12 mouse cellular contexts compared by ENCODE assay signal in the genomic region with DNA sequence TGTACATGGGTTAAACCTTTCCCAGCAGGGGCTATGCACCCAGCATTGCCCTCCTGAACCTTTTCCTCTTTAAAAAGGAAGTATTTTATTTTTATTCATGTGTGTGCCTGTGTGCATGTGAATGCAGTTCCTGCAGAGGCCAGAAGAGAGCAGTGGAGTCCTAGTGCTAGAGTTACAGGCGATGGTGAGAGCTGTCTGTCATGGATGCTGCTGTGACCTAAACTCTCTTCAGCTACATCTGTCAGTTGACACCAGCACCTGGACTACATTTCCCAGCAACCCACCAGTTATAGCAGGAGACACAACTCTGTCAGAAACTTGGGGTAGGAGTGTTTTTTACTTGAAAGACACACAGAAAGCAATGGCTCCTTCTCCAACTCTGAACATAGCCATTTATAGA. TPM values are rescaled to one million over a fixed set of nuclear protein-coding genes. Genes with fewer than 3 reads are reported as not detected.
DNase-seq lines count a peak whose midpoint lies in the region; ATAC-seq and TF ChIP-seq lines count a peak whose summit lies in the region.
"Had no signal": no experiment of that assay in that cellular context is flagged by ENCODE, and none has a peak within 500 bp of the region (broad histone marks: within the 10 kb centered on the region; RNA-seq: fewer than 3 reads in every experiment).

No protein-coding gene starts in this region.

- no peak overlapping the region for H3K9ac ChIP-seq in heart, adult 2 months (ENCODE audit: low read depth, low read length)
- H3K9ac ChIP-seq in heart, embryonic 12.5 days, result no peak overlapping the region
- H3K9ac ChIP-seq in midbrain, embryonic 14.5 days (replicated peaks; ENCODE audit: low read length), result no peak overlapping the region
- H3K9ac ChIP-seq in embryonic facial prominence, embryonic 11.5 days (replicated peaks; ENCODE audit: low read length), result no peak overlapping the region
- H3K9ac ChIP-seq: heart, embryonic 15.5 days had no signal

- TF ChIP-seq POLR2A in heart, adult 2 months (IDR thresholded peaks at IDR 0.05; ENCODE audit: insufficient read depth, low read depth, low read length), result no peak

- TF ChIP-seq CTCF in heart, adult 2 months (IDR thresholded peaks at IDR 0.05), result peak; percentile 60

- TF ChIP-seq EP300 in heart, adult 2 months (IDR thresholded peaks at IDR 0.05; ENCODE audit: insufficient read depth, low read depth, low read length), result no peak

- WGBS in heart, adult 2 months, result 72% methylated on average over 1 of the region's 1 CpGs
- WGBS in heart, embryonic 12.5 days, result 46% methylated on average over 1 of the region's 1 CpGs
- WGBS in midbrain, embryonic 14.5 days, result 33% methylated on average over 1 of the region's 1 CpGs
- 57% methylated on average over 1 of the region's 1 CpGs for WGBS in midbrain, embryonic 10.5 days
- 48% methylated on average over 1 of the region's 1 CpGs for WGBS in embryonic facial prominence, embryonic 11.5 days

- no peaks in the 10 kb centered on the region for H3K4me1 ChIP-seq in heart, adult 2 months (ENCODE audit: control insufficient read depth, insufficient read depth, low read length)
- no peaks in the 10 kb centered on the region for H3K4me1 ChIP-seq in heart, embryonic 12.5 days (replicated peaks)
- H3K4me1 ChIP-seq in midbrain, embryonic 14.5 days (ENCODE audit: control insufficient read depth, insufficient read depth, low read length), result no peaks in the 10 kb centered on the region
- no peaks in the 10 kb centered on the region for H3K4me1 ChIP-seq in midbrain, embryonic 10.5 days
- H3K4me1 ChIP-seq in embryonic facial prominence, embryonic 11.5 days (ENCODE audit: control insufficient read depth, insufficient read depth, low read length), result no peaks in the 10 kb centered on the region
- H3K4me1 ChIP-seq: heart, embryonic 15.5 days had no signal

- no peaks in the 10 kb centered on the region for H3K79me2 ChIP-seq in heart, adult 2 months (replicated peaks; ENCODE audit: control insufficient read depth, insufficient read depth, low read length)

- H3K27me3 ChIP-seq in heart, adult 2 months (ENCODE audit: control insufficient read depth, insufficient read depth, low read length), result no peaks in the 10 kb centered on the region
- no peaks in the 10 kb centered on the region for H3K27me3 ChIP-seq in heart, embryonic 12.5 days (replicated peaks)
- H3K27me3 ChIP-seq in midbrain, embryonic 14.5 days (ENCODE audit: control insufficient read depth, insufficient read depth, low read length), result no peaks in the 10 kb centered on the region
- H3K27me3 ChIP-seq in midbrain, embryonic 10.5 days (ENCODE audit: low read depth, poor library complexity, severe bottlenecking), result no peaks in the 10 kb centered on the region
- no peaks in the 10 kb centered on the region for H3K27me3 ChIP-seq in embryonic facial prominence, embryonic 11.5 days (ENCODE audit: control insufficient read depth, insufficient read depth, low read length)
- H3K27me3 ChIP-seq: heart, embryonic 15.5 days had no signal

- H3K27ac ChIP-seq in heart, adult 2 months, result no peak overlapping the region
- no peak overlapping the region for H3K27ac ChIP-seq in heart, embryonic 12.5 days (ENCODE audit: poor library complexity, severe bottlenecking)
- H3K27ac ChIP-seq in midbrain, embryonic 14.5 days (replicated peaks; ENCODE audit: low read depth, low read length), result no peak overlapping the region
- H3K27ac ChIP-seq in midbrain, embryonic 10.5 days (replicated peaks), result no peak overlapping the region
- no peak overlapping the region for H3K27ac ChIP-seq in embryonic facial prominence, embryonic 11.5 days (replicated peaks; ENCODE audit: low read depth, low read length)
- H3K27ac ChIP-seq: heart, embryonic 15.5 days had no signal

- no peaks in the 10 kb centered on the region for H3K36me3 ChIP-seq in heart, adult 2 months (ENCODE audit: control insufficient read depth, insufficient read depth, low read length)
- peaks cover 92% of the 10 kb centered on the region for H3K36me3 ChIP-seq in heart, embryonic 12.5 days
- H3K36me3 ChIP-seq in midbrain, embryonic 14.5 days (ENCODE audit: control insufficient read depth, insufficient read depth, low read length), result peaks cover 70% of the 10 kb centered on the region
- peaks cover 93% of the 10 kb centered on the region for H3K36me3 ChIP-seq in midbrain, embryonic 10.5 days
- no peaks in the 10 kb centered on the region; the same call in 1 of the 2 replicates for H3K36me3 ChIP-seq in embryonic facial prominence, embryonic 11.5 days (replicated peaks; ENCODE audit: control insufficient read depth, insufficient read depth, low read depth, low read length)

- no peak overlapping the region for H3K4me2 ChIP-seq in heart, embryonic 12.5 days
- no peak overlapping the region for H3K4me2 ChIP-seq in midbrain, embryonic 14.5 days (ENCODE audit: low read length)
- H3K4me2 ChIP-seq in embryonic facial prominence, embryonic 11.5 days (ENCODE audit: low read depth, low read length), result no peak overlapping the region
- H3K4me2 ChIP-seq: heart, embryonic 15.5 days; midbrain, embryonic 11.5 days had no signal

- ATAC-seq in heart, embryonic 12.5 days (ENCODE audit: insufficient number of reproducible peaks, low FRiP score), result no peak
- no peak for ATAC-seq in midbrain, embryonic 14.5 days (ENCODE audit: low FRiP score, low TSS enrichment)
- no peak for ATAC-seq in embryonic facial prominence, embryonic 11.5 days (replicated peaks; ENCODE audit: insufficient number of reproducible peaks, low FRiP score, low TSS enrichment, low read depth)

- no peaks in the 10 kb centered on the region for H3K9me3 ChIP-seq in heart, embryonic 12.5 days (replicated peaks)
- no peaks in the 10 kb centered on the region for H3K9me3 ChIP-seq in midbrain, embryonic 14.5 days (ENCODE audit: control insufficient read depth, low read length)
- H3K9me3 ChIP-seq in midbrain, embryonic 10.5 days (replicated peaks), result no peaks in the 10 kb centered on the region
- no peaks in the 10 kb centered on the region for H3K9me3 ChIP-seq in embryonic facial prominence, embryonic 11.5 days (replicated peaks; ENCODE audit: control insufficient read depth, low read length)
- H3K9me3 ChIP-seq: heart, embryonic 15.5 days had no signal

- no peak for DNase-seq in heart, adult 2 months
- DNase-seq in midbrain, embryonic 14.5 days, result peak; percentile 13
- DNase-seq in midbrain, embryonic 10.5 days (ENCODE audit: low spot score), result no peak
- DNase-seq in embryonic facial prominence, embryonic 11.5 days (ENCODE audit: low spot score), result peak; percentile 32
- DNase-seq in thymus, postnatal 36 days, result peak; percentile 60 to 61
- DNase-seq in adrenal gland, adult 18-20 months (ENCODE audit: low spot score in 2 of 2), result no peak
- DNase-seq in adrenal gland, postnatal 10 days, result no peak

- H3K4me3 ChIP-seq in heart, adult 2 months, result no peak overlapping the region
- H3K4me3 ChIP-seq in heart, embryonic 12.5 days, result no peak overlapping the region
- no peak overlapping the region for H3K4me3 ChIP-seq in midbrain, embryonic 14.5 days (replicated peaks; ENCODE audit: low read depth, low read length)
- H3K4me3 ChIP-seq in midbrain, embryonic 10.5 days, result no peak overlapping the region
- no peak overlapping the region for H3K4me3 ChIP-seq in embryonic facial prominence, embryonic 11.5 days (ENCODE audit: low read depth, low read length)
- H3K4me3 ChIP-seq: heart, embryonic 15.5 days had no signal

- intact Hi-C loops in heart, adult 2 months (cut with DNase I), result no loop called here

RNA-seq across cellular contexts. Expression of gene Nadsyn1, which starts 13.7 kb away (rescaled TPM):
- total RNA-seq in heart, adult 2 months (2021), result 1 to 10 TPM; 3.8 to 4.3 TPM
- polyA plus RNA-seq in heart, adult 2 months (2012; rRNA removed), result 6.1 and 9.4 TPM in 2 replicates
- polyA plus RNA-seq in heart, embryonic 12.5 days (2016; fragmentation: Nextera tagmentation; extraction: Ambion mirVana), result 7.4 and 8.1 TPM in 2 replicates
- 6.5 and 7.1 TPM in 2 replicates for polyA plus RNA-seq in midbrain, embryonic 14.5 days (2014; fragmentation: Nextera tagmentation; extraction: Ambion mirVana)
- polyA plus RNA-seq in midbrain, embryonic 10.5 days (2016; fragmentation: Nextera tagmentation; extraction: Ambion mirVana), result 10.3 and 10.4 TPM in 2 replicates
- polyA plus RNA-seq in embryonic facial prominence, embryonic 11.5 days (2014; fragmentation: Nextera tagmentation; extraction: Ambion mirVana), result 7.3 and 7.5 TPM in 2 replicates
- total RNA-seq in adrenal gland, adult 18-20 months (2021), result 10 to 100 TPM; 10.4 to 14.4 TPM
- total RNA-seq in adrenal gland, postnatal 10 days (2021), result 10 to 100 TPM; 14.9 TPM

RNA-seq across cellular contexts. Expression of gene Dhcr7, which starts 14.0 kb away (rescaled TPM):
- 1 to 10 TPM; 5.1 to 5.7 TPM for total RNA-seq in heart, adult 2 months (2021)
- 22.2 and 26.9 TPM in 2 replicates for polyA plus RNA-seq in heart, adult 2 months (2012; rRNA removed)
- polyA plus RNA-seq in heart, embryonic 12.5 days (2016; fragmentation: Nextera tagmentation; extraction: Ambion mirVana), result 24.6 and 29.1 TPM in 2 replicates
- 64.6 and 73.3 TPM in 2 replicates for polyA plus RNA-seq in midbrain, embryonic 14.5 days (2014; fragmentation: Nextera tagmentation; extraction: Ambion mirVana)
- 105 and 107 TPM in 2 replicates for polyA plus RNA-seq in midbrain, embryonic 10.5 days (2016; fragmentation: Nextera tagmentation; extraction: Ambion mirVana)
- 56.4 and 66.4 TPM in 2 replicates for polyA plus RNA-seq in embryonic facial prominence, embryonic 11.5 days (2014; fragmentation: Nextera tagmentation; extraction: Ambion mirVana)
- 1,000 to 10,000 TPM in 1 of 2 experiments, 100 to 1,000 TPM in 1; 730 to 1,067 TPM for total RNA-seq in adrenal gland, adult 18-20 months (2021)
- total RNA-seq in adrenal gland, postnatal 10 days (2021), result 100 to 1,000 TPM; 126 to 310 TPM

RNA-seq across cellular contexts. Expression of gene Mrgpre, which starts 24.6 kb away (rescaled TPM):
- total RNA-seq in heart, adult 2 months (2021), result 1 to 10 TPM; 1.2 to 1.3 TPM
- 1.9 TPM in 2 replicates for polyA plus RNA-seq in heart, adult 2 months (2012; rRNA removed)
- polyA plus RNA-seq in heart, embryonic 12.5 days (2016; fragmentation: Nextera tagmentation; extraction: Ambion mirVana), result 3.0 and 3.2 TPM in 2 replicates
- 6.9 and 7.2 TPM in 2 replicates for polyA plus RNA-seq in midbrain, embryonic 14.5 days (2014; fragmentation: Nextera tagmentation; extraction: Ambion mirVana)
- polyA plus RNA-seq in midbrain, embryonic 10.5 days (2016; fragmentation: Nextera tagmentation; extraction: Ambion mirVana), result 1.8 and 3.3 TPM in 2 replicates
- 1.4 and 1.7 TPM in 2 replicates for polyA plus RNA-seq in embryonic facial prominence, embryonic 11.5 days (2014; fragmentation: Nextera tagmentation; extraction: Ambion mirVana)
- 1 to 10 TPM; 2.3 to 2.9 TPM for total RNA-seq in adrenal gland, adult 18-20 months (2021)
- total RNA-seq in adrenal gland, postnatal 10 days (2021), result 1 to 10 TPM; 2.6 to 3.0 TPM

RNA-seq across cellular contexts. Expression of gene Mrgprg, which starts 42.1 kb away (rescaled TPM):
- not detected for total RNA-seq in heart, adult 2 months (2021)
- polyA plus RNA-seq in heart, adult 2 months (2012; rRNA removed), result 0.15 and 0.18 TPM in 2 replicates
- not detected in 2 replicates for polyA plus RNA-seq in heart, embryonic 12.5 days (2016; fragmentation: Nextera tagmentation; extraction: Ambion mirVana)
- not detected in 2 replicates for polyA plus RNA-seq in midbrain, embryonic 14.5 days (2014; fragmentation: Nextera tagmentation; extraction: Ambion mirVana)
- polyA plus RNA-seq in midbrain, embryonic 10.5 days (2016; fragmentation: Nextera tagmentation; extraction: Ambion mirVana), result not detected in 2 replicates
- not detected in 2 replicates for polyA plus RNA-seq in embryonic facial prominence, embryonic 11.5 days (2014; fragmentation: Nextera tagmentation; extraction: Ambion mirVana)
- total RNA-seq in adrenal gland, adult 18-20 months (2021), result 1 to 10 TPM; 1.7 to 2.2 TPM
- total RNA-seq in adrenal gland, postnatal 10 days (2021), result under 1 TPM; 0.18 to 0.58 TPM
- total RNA-seq: left cerebral cortex, postnatal 14 days had no signal
- polyA plus RNA-seq: embryonic facial prominence, embryonic 14.5 days; heart, embryonic 15.5 days; midbrain, embryonic 11.5 days had no signal

RNA-seq across cellular contexts. Expression of gene Osbpl5, which starts 52.1 kb away (rescaled TPM):
- total RNA-seq in heart, adult 2 months (2021), result 10 to 100 TPM; 14.8 to 18.0 TPM
- 21.3 and 28.9 TPM in 2 replicates for polyA plus RNA-seq in heart, adult 2 months (2012; rRNA removed)
- polyA plus RNA-seq in heart, embryonic 12.5 days (2016; fragmentation: Nextera tagmentation; extraction: Ambion mirVana), result 36.6 and 40.3 TPM in 2 replicates
- 30.1 and 33.2 TPM in 2 replicates for polyA plus RNA-seq in midbrain, embryonic 14.5 days (2014; fragmentation: Nextera tagmentation; extraction: Ambion mirVana)
- 11.1 and 16.3 TPM in 2 replicates for polyA plus RNA-seq in midbrain, embryonic 10.5 days (2016; fragmentation: Nextera tagmentation; extraction: Ambion mirVana)
- 11.9 and 13.9 TPM in 2 replicates for polyA plus RNA-seq in embryonic facial prominence, embryonic 11.5 days (2014; fragmentation: Nextera tagmentation; extraction: Ambion mirVana)
- total RNA-seq in adrenal gland, adult 18-20 months (2021), result 10 to 100 TPM; 24.5 to 29.1 TPM
- total RNA-seq in adrenal gland, postnatal 10 days (2021), result 10 to 100 TPM; 30.1 to 34.0 TPM

Comparison
In these comparisons a context has a peak if more than half of its experiments do, and no peak if none do; other contexts are left out.
1. DNase-seq: peak in midbrain, embryonic 14.5 days (single experiment), embryonic facial prominence, embryonic 11.5 days (single experiment) and thymus, postnatal 36 days (2 of 2); none in heart, adult 2 months (0 of 2), midbrain, embryonic 10.5 days (single experiment), adrenal gland, adult 18-20 months (0 of 2) and adrenal gland, postnatal 10 days (single experiment).